Mouse (Mus musculus) frontal cortex, postnatal 14 days (tissue): ENCODE measurements at regions not wholly inside any gene's neighbourhood (a gene's known extent, or its start where the extent isn't known, plus 50 kb on each side); places are given as distances from the start of the nearest gene placed in this dataset.
"Not testable (repeated sequence)": the region's sequence is repeated elsewhere in the genome, so short reads cannot be mapped to it uniquely, and the experiment has no call there.

ENCODE experiments used
- DNase-seq, 2 experiments: peaks; one replicate each; pipeline ENCODE4 v3.0.0; 2022; ENCODE audit warnings: low spot score in 2 of 2

GRCm38 (mm10) chr1:177382596-177383190 lies 59.5 kb upstream of the Zbtb18 start:
- DNase-seq: no peak

GRCm38 (mm10) chr1:177382147-177382546 lies 60.0 kb upstream of the Zbtb18 start:
- peak in 1 of 2 experiments; percentile 33 for DNase-seq

DNA sequence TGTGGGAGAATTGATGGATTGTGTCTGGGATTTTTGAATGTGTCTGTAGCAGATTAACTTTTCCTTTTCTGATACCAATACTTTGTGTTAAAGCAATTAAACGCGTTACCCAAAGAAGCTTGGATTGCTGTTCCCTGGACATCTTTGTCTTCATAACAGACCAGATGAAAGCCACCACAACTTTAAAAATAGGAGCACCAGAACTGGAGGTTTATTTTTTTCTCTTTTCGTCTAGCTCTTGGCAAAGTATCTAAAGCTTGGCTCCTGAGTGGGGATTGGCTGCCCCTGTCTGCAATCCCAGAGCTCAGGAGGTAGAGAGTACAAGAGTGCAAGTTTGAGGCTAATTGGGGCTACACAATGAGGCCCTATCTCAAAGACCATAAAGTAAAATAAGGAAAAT lies 64.0 kb upstream of the Zbtb18 start:
- no peak for DNase-seq

- no peak for DNase-seq
Observed at GRCm38 (mm10) chr1:177373226-177373825, 68.8 kb upstream of the Zbtb18 start.

- DNase-seq: no peak
Observed at GRCm38 (mm10) chr1:177372066-177372465, 70.1 kb upstream of the Zbtb18 start.

GRCm38 (mm10) chr1:177367864-177368610 lies 74.1 kb upstream of the Zbtb18 start:
- DNase-seq: no peak

DNA sequence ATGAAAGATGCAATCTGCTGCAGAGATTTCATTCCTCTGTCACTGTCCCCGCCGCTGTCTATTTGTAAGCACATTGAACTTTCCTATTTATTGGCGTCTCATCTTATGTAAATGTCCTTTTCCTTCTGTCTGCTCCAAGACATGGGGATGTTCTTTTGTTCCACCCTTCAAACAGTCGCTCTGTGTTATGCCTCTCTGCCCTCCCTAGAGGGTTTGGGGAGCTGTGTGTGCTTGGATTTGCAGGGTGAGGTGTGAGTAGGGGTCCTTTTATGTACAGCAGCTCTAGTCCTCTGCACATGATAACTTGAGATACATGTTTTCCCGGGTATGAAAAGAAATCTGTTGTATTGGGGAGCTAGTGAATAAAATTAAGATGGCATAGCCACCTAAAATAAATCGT lies 75.2 kb upstream of the Zbtb18 start:
- DNase-seq: no peak

DNA sequence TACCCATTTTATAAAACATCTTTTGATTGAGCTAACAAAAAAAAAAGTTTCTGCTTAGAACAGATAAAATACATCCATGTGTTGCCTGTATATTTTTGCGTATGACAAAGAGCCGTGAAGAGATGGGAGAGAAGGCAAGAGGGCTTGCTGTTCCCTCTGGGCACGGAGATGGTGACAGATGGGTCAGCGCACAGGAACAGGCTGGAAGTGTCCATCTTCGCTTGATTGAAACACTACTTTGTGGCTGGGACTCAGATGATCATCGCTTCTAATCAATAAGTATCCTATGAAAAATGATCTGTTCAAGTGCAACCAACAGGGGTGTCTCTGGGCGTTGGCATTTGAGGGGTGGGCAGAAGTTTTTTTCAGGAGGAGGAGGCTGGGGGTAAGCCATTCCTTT lies 75.7 kb upstream of the Zbtb18 start:
- no peak for DNase-seq

- DNase-seq: no peak
Observed at GRCm38 (mm10) chr1:177364355-177364754, 77.8 kb upstream of the Zbtb18 start.

- no peak for DNase-seq
Observed at GRCm38 (mm10) chr1:177362398-177362797, 79.8 kb upstream of the Zbtb18 start.

- DNase-seq: no peak
Observed at GRCm38 (mm10) chr1:177348400-177349092, 90.5 kb upstream of the Akt3 start.

GRCm38 (mm10) chr1:177347208-177347607 lies 89.2 kb upstream of the Akt3 start:
- DNase-seq: peak; percentile 72 to 79

DNA sequence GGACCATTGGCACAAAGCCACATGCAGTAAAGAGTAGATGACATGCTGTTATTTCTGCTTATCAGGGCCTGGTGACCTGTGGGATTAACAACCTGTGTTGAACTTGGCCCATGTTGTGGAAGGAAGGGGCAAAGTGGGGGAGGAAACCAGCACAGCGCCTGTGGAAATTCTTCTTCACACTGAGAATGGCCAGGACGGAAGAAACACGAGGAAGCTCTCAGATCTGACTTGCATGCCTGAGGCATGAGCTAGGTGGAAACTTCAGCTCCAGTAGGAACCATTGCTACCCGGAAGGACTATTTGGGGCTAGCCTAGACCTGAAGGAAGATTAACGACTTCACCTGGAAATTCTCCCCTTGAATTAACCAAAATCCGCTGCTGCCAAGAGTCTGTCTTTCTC lies 88.5 kb upstream of the Akt3 start:
- no peak for DNase-seq

DNA sequence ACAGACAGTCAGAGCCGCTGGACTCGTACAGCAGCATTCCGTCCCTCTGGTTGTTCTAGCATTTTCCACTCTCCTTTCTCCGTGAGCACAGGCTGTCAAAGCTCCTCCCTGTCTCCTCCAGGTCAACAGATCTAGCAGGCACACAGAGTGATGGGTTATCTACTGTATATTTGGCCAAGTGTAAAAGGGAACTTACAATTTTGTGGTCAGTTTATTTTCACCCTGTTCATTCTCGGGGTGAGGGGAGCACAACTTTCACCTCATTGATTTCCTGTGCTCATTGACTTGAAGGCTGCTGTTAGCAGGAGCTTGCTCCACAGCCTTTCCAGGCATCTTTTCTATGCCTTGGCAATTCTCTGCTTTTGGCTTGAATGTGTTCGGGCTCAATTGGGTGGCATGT lies 87.5 kb upstream of the Akt3 start:
- DNase-seq: no peak

DNA sequence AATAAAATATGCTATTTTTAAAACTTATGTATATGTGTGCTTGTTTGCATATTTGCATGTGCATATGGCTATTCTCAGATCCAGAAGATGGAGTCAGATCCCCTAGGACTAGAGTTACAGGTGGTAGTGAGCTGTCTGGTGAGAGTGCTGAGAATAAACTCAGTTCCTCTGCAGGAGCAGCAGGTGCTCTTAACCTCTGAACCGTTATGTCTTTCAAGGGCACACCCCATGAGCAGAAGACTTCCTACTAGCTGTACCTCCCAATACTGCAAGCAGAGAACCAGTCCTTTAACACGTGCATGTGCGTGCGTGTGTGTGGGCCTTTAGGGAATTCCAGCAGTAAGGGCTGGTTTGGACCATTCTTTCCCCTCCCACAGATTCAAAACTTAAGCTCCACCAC lies 85.9 kb upstream of the Akt3 start:
- no peak for DNase-seq

DNA sequence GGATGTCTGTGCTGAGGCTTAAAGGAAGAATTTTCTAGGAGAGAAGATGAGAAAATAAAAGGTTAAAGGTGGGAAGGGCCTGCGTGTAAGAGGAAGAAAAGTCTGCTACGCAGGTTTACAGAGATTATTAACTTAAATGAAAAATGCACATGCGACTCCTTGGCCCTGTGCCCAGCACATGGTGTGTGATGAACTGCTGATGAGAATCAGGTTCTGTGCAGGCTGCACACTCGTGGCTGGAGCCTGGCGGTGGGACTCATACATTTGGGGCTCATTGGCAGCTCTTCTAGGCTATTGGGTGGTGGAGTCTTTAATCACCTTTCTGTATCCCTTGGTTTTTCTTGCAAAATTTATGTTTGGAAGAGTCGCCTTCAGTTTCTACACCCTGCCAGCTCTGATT lies 85.1 kb upstream of the Akt3 start:
- no peak for DNase-seq

DNA sequence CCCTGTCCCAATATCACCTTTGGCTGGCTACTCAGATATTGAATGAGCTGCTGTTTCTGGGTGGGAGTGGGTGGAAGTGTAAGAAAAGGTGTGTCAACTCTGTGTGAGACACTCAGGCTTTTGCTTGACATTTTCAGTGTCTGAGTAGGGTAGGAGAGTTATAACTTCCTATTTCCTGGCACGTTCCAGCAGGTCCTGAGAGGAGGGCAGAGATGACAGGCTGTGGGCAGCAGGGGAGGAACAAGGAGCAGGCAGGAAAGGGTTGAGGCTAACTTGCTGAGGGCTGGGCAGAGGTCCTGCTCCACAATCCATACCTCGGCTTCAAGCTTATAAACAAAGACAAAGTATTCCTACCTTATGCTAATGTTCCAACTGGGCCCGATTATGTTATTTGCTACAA lies 82.2 kb upstream of the Akt3 start:
- DNase-seq: no peak

GRCm38 (mm10) chr1:177339207-177339787 lies 81.3 kb upstream of the Akt3 start:
- DNase-seq: not testable (repeated sequence)

DNA sequence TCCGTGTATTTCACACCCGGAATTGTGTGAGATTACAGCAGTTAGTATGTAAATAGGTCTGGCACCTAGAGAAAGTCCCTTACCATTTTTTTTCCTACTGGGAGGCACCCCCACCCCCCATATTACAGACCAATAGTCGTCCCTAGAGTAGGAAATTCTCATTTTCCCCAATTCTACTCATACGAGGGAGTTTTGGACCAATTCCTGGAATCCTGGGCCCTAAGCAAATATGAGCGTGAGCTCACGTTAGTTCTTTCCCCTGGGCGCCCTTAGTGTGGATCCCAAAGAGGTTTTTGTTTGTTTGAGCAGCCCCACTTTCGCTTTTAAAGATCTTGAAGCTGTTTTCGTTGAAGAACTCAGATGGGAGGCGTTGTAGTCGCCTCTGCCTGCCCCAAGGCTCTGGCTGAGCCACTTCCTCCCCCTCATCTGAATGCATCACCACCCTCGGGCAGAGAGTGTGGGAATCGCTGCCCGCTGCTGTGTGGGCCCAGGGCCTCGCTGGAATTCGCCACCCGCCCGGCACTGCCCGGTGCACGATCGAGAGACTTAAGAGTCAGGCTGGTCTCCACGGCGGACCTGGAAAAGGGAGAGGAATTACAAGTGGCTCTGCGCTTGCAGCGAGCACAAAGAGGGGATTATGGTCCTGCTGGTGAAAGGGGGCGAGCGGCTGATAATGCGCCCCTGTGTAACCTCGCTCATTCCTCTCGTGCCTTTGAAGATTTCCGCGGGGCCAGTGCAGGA lies 80.6 kb upstream of the Akt3 start:
- peak; percentile 57 to 60 for DNase-seq

DNA sequence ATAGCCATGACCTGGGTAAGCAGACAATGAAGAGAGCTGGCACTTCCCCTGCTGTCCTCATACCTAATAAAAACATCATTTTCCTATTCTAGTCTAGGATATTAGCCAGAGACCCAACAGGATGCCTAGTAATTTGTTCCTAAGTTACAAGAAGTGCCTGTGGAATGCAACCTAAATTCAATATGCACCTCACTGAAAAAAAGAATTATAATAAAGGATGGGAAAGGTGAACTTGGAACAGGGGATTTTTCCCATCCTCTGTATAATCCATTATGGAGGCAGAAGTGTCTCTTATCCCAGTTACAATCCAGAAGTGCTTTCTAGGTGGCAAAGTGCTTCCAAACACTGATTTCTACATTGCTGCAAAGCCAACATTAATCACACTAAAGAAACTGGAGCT lies 79.8 kb upstream of the Akt3 start:
- DNase-seq: no peak

- no peak for DNase-seq
Observed at GRCm38 (mm10) chr1:177337141-177337540, 79.1 kb upstream of the Akt3 start.

DNA sequence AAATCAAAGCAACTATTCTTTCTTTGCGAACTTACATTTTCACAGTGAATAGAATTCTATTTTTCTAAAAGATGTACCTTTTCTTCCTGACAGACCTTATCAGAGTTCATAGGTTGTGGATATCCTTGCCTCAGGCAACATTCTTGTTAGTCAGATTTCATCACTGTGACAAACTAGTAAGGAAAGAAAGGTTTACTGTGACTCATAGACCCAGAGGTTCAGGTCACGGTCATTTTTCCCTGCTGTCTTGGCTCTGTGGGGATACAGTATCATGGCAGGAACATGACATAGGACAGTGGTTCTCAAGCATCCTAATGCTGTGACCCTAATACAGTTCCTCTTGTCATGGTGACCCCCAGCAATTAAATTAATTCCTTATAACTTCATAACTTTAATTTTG lies 78.4 kb upstream of the Akt3 start:
- DNase-seq: no peak
